Mouse (Mus musculus) midbrain, embryonic 16.5 days (tissue): ENCODE results near the gene 4930578C19Rik. TPM values are rescaled to one million over a fixed set of nuclear protein-coding genes. Genes with fewer than 3 reads are reported as not detected.
A peak's percentile ranks its signal among the peaks of the same experiment; 100 is the strongest.

Experiments
- ATAC-seq: fragments of 200-750 bp; cut with Nextera tagmentation; 2 replicates; pipeline ENCODE4 v1.8.0; 2017; ENCODE audit warnings: moderate TSS enrichment
- H3K27ac ChIP-seq: fragments of 300-500 bp; sonication (generic); 2 replicates; pipeline ENCODE4 v1.5.1; 2014; ENCODE audit warnings: mild to moderate bottlenecking, low read length, mixed read lengths
- H3K27me3 ChIP-seq: fragments of 300-500 bp; sonication (generic); 2 replicates; pipeline ENCODE4 v1.6.1; 2014; ENCODE audit warnings: low read depth, low read length, mixed read lengths; ENCODE audit not compliant: control insufficient read depth, insufficient read depth
- H3K36me3 ChIP-seq: fragments of 300-500 bp; sonication (generic); 2 replicates; pipeline ENCODE4 v1.6.1; 2014; ENCODE audit warnings: mild to moderate bottlenecking, low read length, moderate library complexity, mixed read lengths; ENCODE audit not compliant: control insufficient read depth, insufficient read depth
- H3K4me1 ChIP-seq: fragments of 300-500 bp; sonication (generic); 2 replicates; pipeline ENCODE4 v1.6.1; 2014; ENCODE audit warnings: mild to moderate bottlenecking, low read length, mixed read lengths; ENCODE audit not compliant: control insufficient read depth, insufficient read depth
- H3K4me2 ChIP-seq: fragments of 300-500 bp; sonication (generic); 2 replicates; pipeline ENCODE4 v1.6.1; 2014; ENCODE audit warnings: mild to moderate bottlenecking, low read length, mixed read lengths
- H3K4me3 ChIP-seq: fragments of 300-500 bp; sonication (generic); 2 replicates; pipeline ENCODE4 v1.5.1; 2014; ENCODE audit warnings: low read depth, mild to moderate bottlenecking, low read length, moderate library complexity, mixed read lengths
- H3K9ac ChIP-seq: fragments of 300-500 bp; sonication (generic); 2 replicates; pipeline ENCODE4 v1.6.1; 2014; ENCODE audit warnings: low read depth, low read length, mixed read lengths
- H3K9me3 ChIP-seq: fragments of 300-500 bp; sonication (generic); replicated peaks from 2 replicates; pipeline ENCODE4 v1.6.1; 2014; ENCODE audit warnings: mild to moderate bottlenecking, low read length, mixed read lengths; ENCODE audit not compliant: control insufficient read depth, poor library complexity, severe bottlenecking
- WGBS: fragments of 180-500 bp; shearing (Covaris S2); extraction: QIAGEN DNeasy Blood & Tissue Kit; methylation state at CpG from one replicate; pipeline ENCODE4 v1.1.7; 2014; 5-methylcytosine and 5-hydroxymethylcytosine counted together
- polyA plus RNA-seq: library from polyadenylated mRNA; unstranded; fragments of >200 nt; fragmentation: Nextera tagmentation; extraction: Ambion mirVana; gene quantifications from 2 replicates; pipeline ENCODE4 v1.2.1, GENCODE M21; 2015

4930578C19Rik gene
- 0.76 and 0.92 TPM in 2 replicates for polyA plus RNA-seq

DNA sequence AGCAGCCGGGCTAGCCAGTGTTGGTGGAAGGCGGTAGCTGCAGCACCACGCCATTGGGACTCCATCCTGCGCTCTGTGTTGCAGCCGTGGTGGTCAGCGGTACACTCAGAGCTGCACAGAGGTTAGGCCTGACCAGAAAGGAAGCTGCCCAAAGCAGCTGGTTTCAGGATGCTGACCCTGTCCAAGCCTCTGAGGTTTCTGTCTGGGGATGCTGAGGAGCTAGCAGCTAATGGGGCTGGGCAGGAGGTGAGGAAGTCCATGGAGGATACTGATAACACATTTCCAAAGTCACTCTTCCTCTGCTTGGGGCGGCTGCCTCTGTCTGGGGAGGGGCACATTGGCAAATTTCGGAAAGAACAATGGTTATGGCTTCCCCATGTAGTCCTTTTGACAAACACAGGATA, at the start of gene 4930578C19Rik:
Gene 4930578C19Rik, minus strand, starts transcription at position 200 of the 404 bp plus-strand sequence.
- Histone ChIP-seq H3K9me3 (no peaks in the 10 kb centered on the region), H3K27ac (no peak within 1 kb of the TSS), H3K4me2 (no peak within 1 kb of the TSS), H3K9ac (no peak within 1 kb of the TSS), H3K4me3 (no peak within 1 kb of the TSS), H3K36me3 (no peaks in the 10 kb centered on the region), H3K27me3 (no peaks in the 10 kb centered on the region), H3K4me1 (no peaks in the 10 kb centered on the region)
- 87% methylated on average over 8 of the region's 8 CpGs for WGBS
- ATAC-seq, result no peak

- Histone ChIP-seq H3K9me3 (no peaks in the 10 kb centered on the region), H3K4me3 (no peak overlapping the region), H3K36me3 (no peaks in the 10 kb centered on the region), H3K27me3 (no peaks in the 10 kb centered on the region), H3K27ac (no peak overlapping the region), H3K4me1 (no peaks in the 10 kb centered on the region), H3K9ac (no peak overlapping the region), H3K4me2 (no peak overlapping the region)
- ATAC-seq, result no peak
- 61% methylated on average over 1 of the region's 1 CpGs for WGBS
Measured at GRCm38 (mm10) chrX:18467690-18468089, 6.5 kb upstream of the 4930578C19Rik start.

GRCm38 (mm10) chrX:18462879-18463278, 1.7 kb upstream of the 4930578C19Rik start:
- no peaks in the 10 kb centered on the region for H3K27me3 ChIP-seq
- no peaks in the 10 kb centered on the region for H3K9me3 ChIP-seq
- no peaks in the 10 kb centered on the region for H3K36me3 ChIP-seq
- no peak overlapping the region for H3K4me3 ChIP-seq
- no peak for ATAC-seq
- H3K4me1 ChIP-seq, result no peaks in the 10 kb centered on the region
- H3K9ac ChIP-seq, result no peak overlapping the region
- H3K4me2 ChIP-seq, result no peak overlapping the region
- WGBS, result 86% methylated on average over 1 of the region's 1 CpGs
- no peak overlapping the region for H3K27ac ChIP-seq

DNA sequence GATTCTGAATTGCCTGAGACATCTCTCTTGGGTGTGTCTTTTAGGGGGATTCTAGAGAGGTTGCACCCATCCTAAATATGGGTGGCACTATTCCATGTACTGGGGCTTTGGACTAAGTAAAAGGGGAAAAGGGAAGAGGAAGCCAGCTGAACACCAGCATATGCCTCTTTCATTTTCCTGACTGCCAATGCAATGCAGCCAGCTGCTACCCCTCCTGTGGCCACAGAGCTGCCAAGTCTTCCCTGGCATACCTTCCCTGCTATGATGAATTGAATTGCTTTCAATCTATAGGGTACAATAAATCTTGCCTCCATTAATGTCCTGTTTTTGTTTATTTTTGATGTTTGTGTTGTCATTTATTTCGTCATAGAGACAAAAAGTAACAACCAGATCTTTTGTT, 9.6 kb downstream of the 4930578C19Rik start:
- H3K27me3 ChIP-seq, result no peaks in the 10 kb centered on the region
- no peaks in the 10 kb centered on the region for H3K4me1 ChIP-seq
- no peak overlapping the region for H3K27ac ChIP-seq
- whole genome bisulfite sequencing, result 45% methylated on average over 1 of the region's 1 CpGs
- H3K9ac ChIP-seq, result no peak overlapping the region
- no peak overlapping the region for H3K4me3 ChIP-seq
- no peaks in the 10 kb centered on the region for H3K9me3 ChIP-seq
- ATAC-seq, result no peak
- no peaks in the 10 kb centered on the region for H3K36me3 ChIP-seq
- H3K4me2 ChIP-seq, result no peak overlapping the region

DNA sequence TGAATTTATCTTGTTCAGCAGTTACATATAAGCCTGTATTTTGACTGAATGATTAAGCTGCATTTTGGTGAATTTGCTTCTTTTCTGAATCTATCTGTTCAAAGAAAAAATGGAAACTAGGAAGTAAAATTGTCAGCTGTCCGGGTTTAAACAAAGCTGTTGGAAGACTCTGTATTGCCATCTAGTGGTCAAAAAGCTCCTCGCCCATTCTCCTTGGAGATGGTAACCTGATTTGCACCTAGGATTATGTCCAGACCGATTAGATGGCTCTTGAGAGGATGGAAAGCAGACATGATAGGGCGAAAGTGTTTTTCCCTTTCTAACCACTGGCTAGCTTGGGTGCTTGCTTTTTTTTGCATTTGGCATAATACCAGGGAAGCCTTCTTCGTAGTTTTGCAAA, 19.1 kb downstream of the 4930578C19Rik start:
- Histone ChIP-seq H3K4me3 (no peak overlapping the region), H3K9me3 (no peaks in the 10 kb centered on the region), H3K27me3 (no peaks in the 10 kb centered on the region), H3K4me1 (no peaks in the 10 kb centered on the region), H3K36me3 (no peaks in the 10 kb centered on the region), H3K27ac (no peak overlapping the region), H3K9ac (no peak overlapping the region), H3K4me2 (no peak overlapping the region)
- 0 out of 2 replicates have a peak, but pooled peaks have one; percentile 70 for ATAC-seq
- 35% methylated on average over 5 of the region's 5 CpGs for WGBS

DNA sequence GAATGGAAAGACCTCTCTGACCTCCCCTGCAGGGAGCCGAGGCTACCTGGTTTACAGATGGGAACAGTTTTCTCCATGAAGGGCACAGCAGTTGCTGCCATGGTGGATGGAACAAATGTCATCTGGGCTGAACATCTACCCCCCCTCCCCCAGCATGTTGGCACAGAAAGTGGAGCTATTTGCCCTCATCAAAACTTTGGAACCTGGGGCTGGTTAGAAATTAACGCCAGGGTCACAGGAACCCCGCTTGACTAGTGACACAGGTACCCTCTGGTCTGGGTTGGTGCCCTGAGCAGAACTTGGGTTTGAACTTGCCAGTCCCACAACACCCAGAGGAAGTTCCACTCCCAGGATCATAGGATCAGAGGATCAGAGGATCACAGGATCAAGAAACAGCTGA, 35.7 kb downstream of the 4930578C19Rik start:
- H3K9me3 ChIP-seq, result no peaks in the 10 kb centered on the region
- no peak overlapping the region for H3K4me3 ChIP-seq
- H3K4me2 ChIP-seq, result no peak overlapping the region
- no peak overlapping the region for H3K27ac ChIP-seq
- no peak overlapping the region for H3K9ac ChIP-seq
- H3K27me3 ChIP-seq, result no peaks in the 10 kb centered on the region
- no peaks in the 10 kb centered on the region for H3K36me3 ChIP-seq
- 92% methylated on average over 3 of the region's 3 CpGs for WGBS
- no peak for ATAC-seq
- H3K4me1 ChIP-seq, result no peaks in the 10 kb centered on the region

DNA sequence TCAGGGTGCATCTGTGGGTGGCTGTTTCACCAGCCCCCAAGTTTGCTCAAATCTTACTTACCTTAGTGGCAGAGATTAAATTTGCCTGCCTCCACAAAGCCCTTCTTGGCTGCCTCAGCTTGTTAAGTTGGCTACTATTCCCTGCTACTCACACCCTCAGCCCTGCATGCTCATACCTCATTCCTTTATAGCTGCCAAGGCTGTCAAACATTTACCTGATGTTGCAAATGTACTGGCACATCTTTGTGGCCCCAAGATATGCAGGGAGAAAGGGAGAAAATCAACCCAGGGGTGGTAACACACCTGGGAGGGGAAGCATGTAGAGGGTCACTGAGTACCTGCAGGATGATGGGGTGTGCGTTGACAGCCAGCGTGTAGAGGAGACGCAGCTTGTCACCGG, 38.0 kb downstream of the 4930578C19Rik start:
- WGBS, result 98% methylated on average over 4 of the region's 4 CpGs
- no peak overlapping the region for H3K4me3 ChIP-seq

GRCm38 (mm10) chrX:18420161-18420784, 40.9 kb downstream of the 4930578C19Rik start:
- no peaks in the 10 kb centered on the region for H3K36me3 ChIP-seq
- H3K9me3 ChIP-seq, result 0 out of 2 replicates have a peak, but pooled peaks cover 5% of the 10 kb centered on the region
- no peak overlapping the region for H3K4me2 ChIP-seq
- H3K4me3 ChIP-seq, result no peak overlapping the region
- H3K9ac ChIP-seq, result no peak overlapping the region
- 96% methylated on average over 4 of the region's 4 CpGs for WGBS
- ATAC-seq, result no peak
- no peaks in the 10 kb centered on the region for H3K4me1 ChIP-seq
- no peak overlapping the region for H3K27ac ChIP-seq
- no peaks in the 10 kb centered on the region for H3K27me3 ChIP-seq

More for the DNA sequence above, 38.0 kb downstream of the 4930578C19Rik start:
- Histone ChIP-seq H3K36me3 (no peaks in the 10 kb centered on the region), H3K4me2 (no peak overlapping the region), H3K27me3 (no peaks in the 10 kb centered on the region), H3K9me3 (no peaks in the 10 kb centered on the region), H3K27ac (no peak overlapping the region), H3K9ac (no peak overlapping the region), H3K4me1 (no peaks in the 10 kb centered on the region)
- ATAC-seq, result no peak

- 67% methylated on average over 1 of the region's 1 CpGs for WGBS
- Histone ChIP-seq H3K36me3 (no peaks in the 10 kb centered on the region), H3K4me3 (no peak overlapping the region), H3K27me3 (no peaks in the 10 kb centered on the region), H3K4me2 (no peak overlapping the region), H3K9me3 (0 out of 2 replicates have a peak, but pooled peaks cover 5% of the 10 kb centered on the region), H3K9ac (no peak overlapping the region), H3K4me1 (no peaks in the 10 kb centered on the region), H3K27ac (no peak overlapping the region)
- no peak for ATAC-seq
Measured at GRCm38 (mm10) chrX:18418977-18419376, 42.2 kb downstream of the 4930578C19Rik start.
